In the genomic region with DNA sequence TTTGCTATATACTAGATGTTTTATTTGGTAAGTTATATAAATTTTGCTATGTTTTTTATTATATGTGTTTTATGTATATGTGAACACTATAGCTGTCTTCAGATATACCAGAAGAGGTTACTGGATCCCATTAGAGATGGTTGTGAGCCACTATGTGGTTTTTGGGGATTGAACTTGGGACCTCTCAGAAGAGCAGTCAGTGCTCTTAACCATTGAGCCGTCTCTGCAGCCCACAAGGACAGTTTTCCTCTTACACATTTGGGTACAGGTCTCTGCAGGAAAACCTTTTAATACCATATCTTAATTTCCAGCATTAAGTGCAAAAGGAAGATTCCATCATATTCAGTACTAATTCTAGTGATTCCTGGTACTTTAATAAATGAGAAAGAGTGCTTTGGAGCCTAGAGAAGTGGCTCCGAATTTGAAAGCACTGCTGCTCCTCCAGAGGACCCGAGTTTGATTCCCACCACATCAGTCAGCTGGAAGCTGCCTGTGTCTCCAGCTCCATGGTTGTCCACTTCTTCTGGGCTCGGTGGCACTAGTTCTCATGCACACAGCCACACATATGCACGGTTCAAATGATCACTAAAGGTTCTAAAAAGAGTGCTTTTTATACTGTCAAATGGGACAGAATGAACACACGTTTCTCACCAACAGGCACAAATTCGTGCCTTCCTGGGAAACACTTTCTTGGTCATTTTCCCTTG, we compare ENCODE assay signal across 34 mouse cellular contexts. TPM values are rescaled to one million over a fixed set of nuclear protein-coding genes. Genes with fewer than 3 reads are reported as not detected.
A peak's percentile ranks its signal among the peaks of the same experiment; 100 is the strongest.
DNase-seq lines count a peak whose midpoint lies in the region; ATAC-seq and TF ChIP-seq lines count a peak whose summit lies in the region.
"Had no signal": no experiment of that assay in that cellular context is flagged by ENCODE, and none has a peak within 500 bp of the region (broad histone marks: within the 10 kb centered on the region; RNA-seq: fewer than 3 reads in every experiment).

No protein-coding gene starts in this region.

- no peak overlapping the region for H3K4me3 ChIP-seq in heart, embryonic 12.5 days
- H3K4me3 ChIP-seq in bone marrow, adult 2 months (replicated peaks; ENCODE audit: control insufficient read depth, low read depth, low read length) = no peak overlapping the region
- no peak overlapping the region for H3K4me3 ChIP-seq in macrophage (ENCODE audit: inconsistent target)
- H3K4me3 ChIP-seq: forebrain, embryonic 10.5 days; forebrain, embryonic 13.5 days; heart, embryonic 10.5 days; hindbrain, embryonic 12.5 days; hindbrain, embryonic 15.5 days had no signal

- H3K4me2 ChIP-seq in heart, embryonic 12.5 days = no peak overlapping the region
- H3K4me2 ChIP-seq: forebrain, embryonic 13.5 days; hindbrain, embryonic 12.5 days; hindbrain, embryonic 15.5 days had no signal

- no peaks in the 10 kb centered on the region for H3K9me3 ChIP-seq in heart, embryonic 12.5 days (replicated peaks)
- H3K9me3 ChIP-seq: forebrain, embryonic 10.5 days; forebrain, embryonic 13.5 days; heart, embryonic 10.5 days; hindbrain, embryonic 12.5 days; hindbrain, embryonic 15.5 days had no signal

- no peak for ATAC-seq in heart, embryonic 12.5 days (ENCODE audit: insufficient number of reproducible peaks, low FRiP score)
- ATAC-seq: CD4-positive, CD25-positive, alpha-beta regulatory T cell, adult 4 months; forebrain, embryonic 13.5 days; forebrain, embryonic 16.5 days; intestine, postnatal 0 days had no signal

- H3K79me2 ChIP-seq in macrophage (ENCODE audit: inconsistent target) = peaks cover 60% of the 10 kb centered on the region

- 77% methylated on average over 7 of the region's 7 CpGs for WGBS in heart, embryonic 12.5 days
- WGBS in bone marrow, adult 2 months = 68% methylated on average over 7 of the region's 7 CpGs
- WGBS in macrophage (ENCODE audit: missing documents) = 93% methylated on average over 7 of the region's 7 CpGs

- TF ChIP-seq POLR2A in bone marrow, adult 2 months (IDR thresholded peaks at IDR 0.05; ENCODE audit: borderline replicate concordance, control insufficient read depth, low read depth, low read length) = no peak

- peak overlapping the region; percentile 44; the same call in 1 of the 2 replicates for H3K27ac ChIP-seq in heart, embryonic 12.5 days (ENCODE audit: poor library complexity, severe bottlenecking)
- H3K27ac ChIP-seq in bone marrow, adult 2 months (ENCODE audit: control insufficient read depth, insufficient read depth, low read depth, low read length, poor library complexity) = peak overlapping the region; percentile 86
- H3K27ac ChIP-seq in macrophage = peak overlapping the region; percentile 92
- H3K27ac ChIP-seq: forebrain, embryonic 10.5 days; forebrain, embryonic 13.5 days; hindbrain, embryonic 12.5 days; hindbrain, embryonic 15.5 days had no signal

- peaks cover 17% of the 10 kb centered on the region for H3K27me3 ChIP-seq in heart, embryonic 12.5 days (replicated peaks)
- H3K27me3 ChIP-seq: forebrain, embryonic 13.5 days; hindbrain, embryonic 12.5 days; hindbrain, embryonic 15.5 days had no signal

- intact Hi-C loops in heart, postnatal 25 days (cut with DNase I) = no loop called here
- intact Hi-C loops in gastrocnemius, postnatal 36 days (cut with DNase I) = no loop called here

- TF ChIP-seq CTCF in bone marrow, adult 2 months (IDR thresholded peaks at IDR 0.05; ENCODE audit: control insufficient read depth, insufficient read depth, low read length) = no peak

- H3K9ac ChIP-seq in heart, embryonic 12.5 days = no peak overlapping the region
- H3K9ac ChIP-seq: forebrain, embryonic 13.5 days; hindbrain, embryonic 12.5 days; hindbrain, embryonic 15.5 days had no signal

- peaks cover 32% of the 10 kb centered on the region for H3K4me1 ChIP-seq in heart, embryonic 12.5 days (replicated peaks)
- no peaks in the 10 kb centered on the region; the same call in 1 of the 2 replicates for H3K4me1 ChIP-seq in bone marrow, adult 2 months (ENCODE audit: control insufficient read depth, insufficient read depth, low read length)
- H3K4me1 ChIP-seq: forebrain, embryonic 10.5 days; forebrain, embryonic 13.5 days; hindbrain, embryonic 12.5 days; hindbrain, embryonic 15.5 days had no signal

- no peak for DNase-seq in heart, postnatal 25 days (ENCODE audit: low spot score)
- peak; percentile 94 for DNase-seq in 3T3-L1 (ENCODE audit: low read depth, low spot score)
- DNase-seq in thymus, postnatal 10 days (ENCODE audit: low spot score in 2 of 2) = no peak
- no peak for DNase-seq in gastrocnemius, postnatal 36 days
- DNase-seq: adrenal gland, adult 8-10 months; adrenal gland, postnatal 25 days; cerebellum, adult 11-12 months; cerebellum, adult 8-10 months; cerebellum, postnatal 10 days; cerebellum, postnatal 36 days; gastrocnemius, postnatal 10 days; heart, adult 11 months; heart, postnatal 14 days had no signal

- no peaks in the 10 kb centered on the region for H3K36me3 ChIP-seq in heart, embryonic 12.5 days
- no peaks in the 10 kb centered on the region for H3K36me3 ChIP-seq in macrophage (ENCODE audit: inconsistent target)
- H3K36me3 ChIP-seq: forebrain, embryonic 10.5 days; heart, embryonic 10.5 days; hindbrain, embryonic 12.5 days; hindbrain, embryonic 15.5 days had no signal

RNA-seq across cellular contexts. Expression of a gene that starts 1.9 kb away (rescaled TPM):
- polyA plus RNA-seq in heart, embryonic 12.5 days (2016; fragmentation: Nextera tagmentation; extraction: Ambion mirVana) = 87.0 and 95.2 TPM in 2 replicates
- 100 to 1,000 TPM; 118 to 132 TPM for total RNA-seq in heart, postnatal 25 days (2021)
- 276 and 1,158 TPM in 2 replicates for polyA plus RNA-seq in bone marrow, adult 2 months (2011; ENCODE audit: insufficient read depth, insufficient read length, low replicate concordance, missing spikeins)
- total RNA-seq in macrophage (2018; cell fraction: chromatin; rRNA removed) = 1,000 to 10,000 TPM in 1 of 26 experiments, 100 to 1,000 TPM in 25; 167 to 1,242 (median 625) TPM
- total RNA-seq in macrophage (2018; cell fraction: cytosol; rRNA removed) = over 10,000 TPM in 25 of 26 experiments, 1,000 to 10,000 TPM in 1; 9,978 to 23,163 (median 15,255) TPM
- over 10,000 TPM in 2 of 26 experiments, 1,000 to 10,000 TPM in 24; 1,420 to 12,393 (median 7,308) TPM for total RNA-seq in macrophage (2018; cell fraction: nucleus; rRNA removed)
- 16,156 to 35,026 TPM (median 20,022 TPM) in 3 replicates for polyA plus RNA-seq in macrophage (2018)
- total RNA-seq in gastrocnemius, postnatal 36 days (2021) = 10 to 100 TPM; 32.0 to 47.2 TPM
- total RNA-seq: MEL had no signal

RNA-seq across cellular contexts. Expression of a gene that starts 8.6 kb away (rescaled TPM):
- 13.5 and 15.0 TPM in 2 replicates for polyA plus RNA-seq in heart, embryonic 12.5 days (2016; fragmentation: Nextera tagmentation; extraction: Ambion mirVana)
- total RNA-seq in heart, postnatal 25 days (2021) = 10 to 100 TPM; 10.8 to 14.0 TPM
- polyA plus RNA-seq in bone marrow, adult 2 months (2011; ENCODE audit: insufficient read depth, insufficient read length, low replicate concordance, missing spikeins) = 5.6 TPM in 1 of 2 replicates, not detected in the other
- 1 to 10 TPM in 2 of 26 experiments, under 1 TPM in 6, not detected in 18; 0.59 to 1.1 (median 0.81) TPM for total RNA-seq in macrophage (2018; cell fraction: chromatin; rRNA removed)
- total RNA-seq in macrophage (2018; cell fraction: cytosol; rRNA removed) = 1 to 10 TPM; 2.7 to 9.2 (median 5.1) TPM
- 1 to 10 TPM in 25 of 26 experiments, not detected in 1; 1.0 to 5.4 (median 2.7) TPM for total RNA-seq in macrophage (2018; cell fraction: nucleus; rRNA removed)
- 3.4 to 8.7 TPM (median 5.9 TPM) in 3 replicates for polyA plus RNA-seq in macrophage (2018)
- 1 to 10 TPM; 3.9 to 6.4 TPM for total RNA-seq in gastrocnemius, postnatal 36 days (2021)
- total RNA-seq: hematopoietic stem cell, adult 5-6 weeks; MEL had no signal
- polyA plus RNA-seq: C2C12; CD4-positive, CD25-positive, alpha-beta regulatory T cell, adult 4 months; embryonic facial prominence, embryonic 11.5 days; forebrain, embryonic 10.5 days; forebrain, embryonic 13.5 days; forebrain, embryonic 16.5 days; hindbrain, embryonic 12.5 days; hindbrain, embryonic 15.5 days had no signal

RNA-seq across cellular contexts. Expression of a gene that starts 45.5 kb away (rescaled TPM):
- not detected in 2 replicates for polyA plus RNA-seq in heart, embryonic 12.5 days (2016; fragmentation: Nextera tagmentation; extraction: Ambion mirVana)
- total RNA-seq in heart, postnatal 25 days (2021) = not detected
- polyA plus RNA-seq in bone marrow, adult 2 months (2011; ENCODE audit: insufficient read depth, insufficient read length, low replicate concordance, missing spikeins) = not detected in 2 replicates
- total RNA-seq in macrophage (2018; cell fraction: chromatin; rRNA removed) = not detected
- not detected for total RNA-seq in macrophage (2018; cell fraction: cytosol; rRNA removed)
- total RNA-seq in macrophage (2018; cell fraction: nucleus; rRNA removed) = not detected
- polyA plus RNA-seq in macrophage (2018) = not detected in 3 replicates
- total RNA-seq in gastrocnemius, postnatal 36 days (2021) = not detected
- total RNA-seq: adrenal gland, adult 8-10 months; adrenal gland, postnatal 25 days; gastrocnemius, adult 18-20 months; gastrocnemius, postnatal 10 days; gastrocnemius, postnatal 4 days; heart, postnatal 14 days; hematopoietic stem cell, adult 5-6 weeks; MEL had no signal
- polyA plus RNA-seq: CD4-positive, CD25-positive, alpha-beta regulatory T cell, adult 4 months; cortical plate, adult 2 months; embryonic facial prominence, embryonic 11.5 days; embryonic facial prominence, embryonic 14.5 days; forebrain, embryonic 10.5 days; forebrain, embryonic 13.5 days; forebrain, embryonic 16.5 days; heart, embryonic 10.5 days; heart, embryonic 16.5 days; hindbrain, embryonic 12.5 days; hindbrain, embryonic 15.5 days; intestine, embryonic 14.5 days; intestine, postnatal 0 days had no signal

RNA-seq across cellular contexts. Expression of a gene that starts 59.7 kb away (rescaled TPM):
- 64.1 and 66.2 TPM in 2 replicates for polyA plus RNA-seq in heart, embryonic 12.5 days (2016; fragmentation: Nextera tagmentation; extraction: Ambion mirVana)
- total RNA-seq in heart, postnatal 25 days (2021) = 10 to 100 TPM; 26.5 to 26.8 TPM
- 53.4 and 59.1 TPM in 2 replicates for polyA plus RNA-seq in bone marrow, adult 2 months (2011; ENCODE audit: insufficient read depth, insufficient read length, low replicate concordance, missing spikeins)
- total RNA-seq in macrophage (2018; cell fraction: chromatin; rRNA removed) = 10 to 100 TPM in 25 of 26 experiments, 1 to 10 TPM in 1; 9.6 to 23.5 (median 14.8) TPM
- total RNA-seq in macrophage (2018; cell fraction: cytosol; rRNA removed) = 10 to 100 TPM; 30.7 to 54.9 (median 39.1) TPM
- 10 to 100 TPM; 16.0 to 33.8 (median 21.8) TPM for total RNA-seq in macrophage (2018; cell fraction: nucleus; rRNA removed)
- polyA plus RNA-seq in macrophage (2018) = 55.6 to 78.5 TPM (median 58.7 TPM) in 3 replicates
- total RNA-seq in gastrocnemius, postnatal 36 days (2021) = 10 to 100 TPM; 12.8 to 14.8 TPM

Comparison
In these comparisons a context has a peak if more than half of its experiments do, and no peak if none do; other contexts are left out.
1. RNA of a gene that starts 1.9 kb away (polyA plus RNA-seq): 16,156 to 35,026 TPM in macrophage; 276 to 1,158 TPM in bone marrow, adult 2 months and 87.0 to 95.2 TPM in heart, embryonic 12.5 days; every median in the first group is over 10 times any median in the second.
2. Peak in every context shown above with its lines, with median percentiles within 50 percentile points of each other: H3K27ac ChIP-seq.